Mouse (Mus musculus): ENCODE results near the gene Osbpl8. TPM values are rescaled to one million over a fixed set of nuclear protein-coding genes. Genes with fewer than 3 reads are reported as not detected.

The Osbpl8 gene
- polyA plus RNA-seq, 1 experiment, result 18.4 TPM

DNA sequence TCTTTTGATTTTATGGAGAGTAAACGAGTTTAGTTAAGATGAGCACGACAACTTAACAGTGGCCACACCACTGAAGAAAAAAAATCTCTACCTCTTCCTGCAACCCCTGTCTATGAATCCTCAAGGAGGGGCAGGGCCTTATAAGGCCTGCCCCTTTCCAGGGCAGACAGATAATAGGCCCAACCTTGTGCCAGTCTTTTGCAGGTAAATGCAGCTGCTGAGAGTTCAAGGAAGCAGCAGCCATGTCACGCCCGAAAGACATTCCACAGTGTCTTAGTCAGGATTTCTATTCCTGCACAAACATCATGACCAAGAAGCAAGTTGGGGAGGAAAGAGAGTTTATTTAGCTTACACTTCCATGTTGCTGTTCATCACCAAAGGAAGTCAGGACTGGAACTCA, 26.6 kb upstream of the Osbpl8 start:
- DNase-seq, result no peak
- TF ChIP-seq CTCF (IDR thresholded peaks at IDR 0.05; ENCODE audit: borderline replicate concordance, insufficient read depth, low read depth, low read length) (no peak), POLR2A (IDR thresholded peaks at IDR 0.05; ENCODE audit: borderline replicate concordance, insufficient read depth, low read length) (no peak)
- WGBS, result 90% methylated on average over 4 of the region's 4 CpGs

DNA sequence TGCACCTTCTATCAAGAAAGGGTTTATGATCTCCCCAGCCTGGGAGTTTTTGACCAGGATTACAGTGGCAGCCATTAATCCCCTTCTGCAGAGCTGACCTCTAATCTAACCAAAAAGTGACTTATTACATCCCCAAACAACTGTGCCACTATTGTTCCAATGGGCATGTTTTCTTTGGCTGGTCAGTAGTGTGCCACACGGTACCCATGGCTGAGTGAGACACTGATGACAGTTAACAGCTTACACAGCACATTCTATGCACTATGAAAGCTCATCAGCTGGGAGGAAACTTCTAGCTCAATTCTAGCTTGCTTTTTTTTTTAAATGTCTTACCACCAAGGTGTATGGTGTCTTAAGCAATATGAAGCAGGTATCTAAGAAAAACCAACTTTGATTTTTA, 25.4 kb upstream of the Osbpl8 start:
- no peak for DNase-seq
- 87% methylated on average over 1 of the region's 1 CpGs for WGBS
- Histone ChIP-seq H3K27me3 (ENCODE audit: control insufficient read depth, insufficient read depth, low read length) (no peaks in the 10 kb centered on the region), H3K4me1 (ENCODE audit: control insufficient read depth, insufficient read depth, low read length) (no peaks in the 10 kb centered on the region), H3K4me3 (replicated peaks; ENCODE audit: insufficient read depth, low read depth, low read length) (no peak overlapping the region), H3K27ac (ENCODE audit: insufficient read depth, low read length) (no peak overlapping the region)
- TF ChIP-seq CTCF (IDR thresholded peaks at IDR 0.05; ENCODE audit: borderline replicate concordance, insufficient read depth, low read depth, low read length) (no peak), POLR2A (IDR thresholded peaks at IDR 0.05; ENCODE audit: borderline replicate concordance, insufficient read depth, low read length) (no peak)

More for the DNA sequence above, 26.6 kb upstream of the Osbpl8 start:
- Histone ChIP-seq H3K27me3 (ENCODE audit: control insufficient read depth, insufficient read depth, low read length) (no peaks in the 10 kb centered on the region), H3K4me3 (replicated peaks; ENCODE audit: insufficient read depth, low read depth, low read length) (no peak overlapping the region), H3K4me1 (ENCODE audit: control insufficient read depth, insufficient read depth, low read length) (no peaks in the 10 kb centered on the region), H3K27ac (ENCODE audit: insufficient read depth, low read length) (no peak overlapping the region)

DNA sequence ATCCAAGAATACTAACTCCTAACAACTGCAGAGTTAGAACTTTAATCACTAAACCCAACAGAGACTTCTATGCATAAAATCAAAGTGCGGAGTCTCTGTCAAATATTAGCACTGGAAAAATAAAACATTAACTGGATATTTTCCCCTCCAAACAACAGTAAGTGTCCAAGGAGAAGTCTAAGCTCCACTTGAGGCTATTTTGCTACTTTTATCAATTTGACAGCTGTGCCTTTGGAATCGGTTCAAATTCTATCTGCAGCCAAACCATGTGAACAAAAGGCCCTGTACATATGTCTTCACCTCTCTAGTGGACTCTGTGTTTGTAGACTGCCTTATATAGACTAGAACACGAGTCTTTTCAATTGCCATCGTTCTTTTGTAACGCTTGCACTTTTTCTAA, 24.7 kb upstream of the Osbpl8 start:
- 43% methylated on average over 5 of the region's 5 CpGs for WGBS
- TF ChIP-seq POLR2A (IDR thresholded peaks at IDR 0.05; ENCODE audit: borderline replicate concordance, insufficient read depth, low read length), result no peak
- no peak for TF ChIP-seq CTCF (IDR thresholded peaks at IDR 0.05; ENCODE audit: borderline replicate concordance, insufficient read depth, low read depth, low read length)
- no peaks in the 10 kb centered on the region for H3K27me3 ChIP-seq (ENCODE audit: control insufficient read depth, insufficient read depth, low read length)
- H3K27ac ChIP-seq (ENCODE audit: insufficient read depth, low read length), result no peak overlapping the region
- no peak for DNase-seq
- H3K4me1 ChIP-seq (ENCODE audit: control insufficient read depth, insufficient read depth, low read length), result no peaks in the 10 kb centered on the region
- no peak overlapping the region for H3K4me3 ChIP-seq (replicated peaks; ENCODE audit: insufficient read depth, low read depth, low read length)

DNA sequence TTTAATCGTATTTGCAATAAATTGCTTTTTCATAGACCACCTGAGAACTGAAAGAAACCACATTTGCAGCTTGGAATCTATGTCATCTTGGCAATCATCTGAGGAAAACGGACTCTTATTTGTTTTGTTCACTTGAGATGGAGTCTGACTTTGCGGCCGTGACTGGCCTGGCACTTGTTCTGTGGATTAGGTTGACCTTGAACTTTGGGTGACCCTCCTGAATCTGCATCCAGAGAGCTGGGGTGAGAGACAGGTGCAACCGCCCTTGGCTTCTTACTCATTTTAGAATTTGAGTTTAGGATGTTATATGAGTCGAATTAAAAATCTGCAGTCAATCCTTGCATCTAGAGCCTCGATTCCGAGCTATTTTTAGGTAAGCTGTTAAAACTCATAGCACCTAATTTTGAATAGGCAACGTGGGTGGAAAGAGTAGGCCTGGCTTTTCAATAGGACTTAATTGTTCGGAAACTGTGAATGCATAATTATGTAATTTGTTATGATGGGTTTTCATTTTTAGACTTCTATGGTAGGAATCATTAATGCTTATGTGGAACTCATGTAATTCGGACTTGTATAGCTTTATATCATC, 20.1 kb upstream of the Osbpl8 start:
- TF ChIP-seq POLR2A (IDR thresholded peaks at IDR 0.05; ENCODE audit: borderline replicate concordance, insufficient read depth, low read length), result no peak
- no peak for TF ChIP-seq CTCF (IDR thresholded peaks at IDR 0.05; ENCODE audit: borderline replicate concordance, insufficient read depth, low read depth, low read length)
- no peak for DNase-seq
- no peak overlapping the region for H3K4me3 ChIP-seq (replicated peaks; ENCODE audit: insufficient read depth, low read depth, low read length)
- no peak overlapping the region for H3K27ac ChIP-seq (ENCODE audit: insufficient read depth, low read length)
- no peaks in the 10 kb centered on the region for H3K27me3 ChIP-seq (ENCODE audit: control insufficient read depth, insufficient read depth, low read length)
- 88% methylated on average over 11 of the region's 11 CpGs for WGBS
- H3K4me1 ChIP-seq (ENCODE audit: control insufficient read depth, insufficient read depth, low read length), result no peaks in the 10 kb centered on the region

DNA sequence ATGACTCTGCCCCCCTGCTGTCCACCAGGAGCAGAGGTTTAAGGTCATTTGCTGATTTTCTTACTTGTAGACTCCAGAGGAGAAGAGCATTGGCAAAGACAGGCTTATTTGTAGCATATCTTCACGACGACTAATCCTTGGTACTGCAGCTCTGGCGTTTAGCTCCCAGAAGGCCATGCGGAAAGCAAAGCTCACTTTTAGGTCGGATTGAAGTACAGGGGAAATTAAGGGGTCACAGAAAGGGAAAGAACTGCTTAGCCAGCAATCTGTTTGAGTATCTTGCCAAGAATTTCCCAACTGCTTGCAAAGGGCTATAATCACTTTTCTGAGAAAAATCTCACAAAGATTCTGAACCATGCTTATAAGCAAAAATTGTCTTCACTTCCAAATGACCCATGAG, 14.8 kb upstream of the Osbpl8 start:
- no peaks in the 10 kb centered on the region for H3K4me1 ChIP-seq (ENCODE audit: control insufficient read depth, insufficient read depth, low read length)
- no peak for TF ChIP-seq CTCF (IDR thresholded peaks at IDR 0.05; ENCODE audit: borderline replicate concordance, insufficient read depth, low read depth, low read length)
- no peak for TF ChIP-seq POLR2A (IDR thresholded peaks at IDR 0.05; ENCODE audit: borderline replicate concordance, insufficient read depth, low read length)
- H3K27ac ChIP-seq (ENCODE audit: insufficient read depth, low read length), result no peak overlapping the region
- DNase-seq, result no peak
- 73% methylated on average over 5 of the region's 5 CpGs for WGBS
- no peak overlapping the region for H3K4me3 ChIP-seq (replicated peaks; ENCODE audit: insufficient read depth, low read depth, low read length)
- H3K27me3 ChIP-seq (ENCODE audit: control insufficient read depth, insufficient read depth, low read length), result no peaks in the 10 kb centered on the region

DNA sequence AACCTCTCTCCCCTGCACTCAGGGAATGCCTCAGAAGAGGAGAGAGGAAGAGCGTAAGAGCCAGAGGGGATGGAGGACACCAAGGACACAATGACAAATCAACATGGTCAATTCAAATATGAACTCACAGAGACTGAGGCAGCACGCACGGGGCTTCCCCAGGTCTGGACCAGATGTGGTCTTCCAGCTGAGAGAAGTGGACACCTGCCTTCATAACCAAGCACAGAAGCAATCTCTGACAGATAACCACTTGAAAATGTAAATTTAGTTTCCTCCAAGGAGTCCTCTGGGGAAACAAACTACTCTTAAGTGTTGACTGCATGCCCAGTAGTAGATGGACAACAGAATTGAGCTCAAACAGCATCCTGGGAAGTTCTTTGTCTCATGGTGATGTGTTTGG, 9.5 kb upstream of the Osbpl8 start:
- no peak overlapping the region for H3K4me3 ChIP-seq (replicated peaks; ENCODE audit: insufficient read depth, low read depth, low read length)
- TF ChIP-seq CTCF (IDR thresholded peaks at IDR 0.05; ENCODE audit: borderline replicate concordance, insufficient read depth, low read depth, low read length), result no peak
- TF ChIP-seq POLR2A (IDR thresholded peaks at IDR 0.05; ENCODE audit: borderline replicate concordance, insufficient read depth, low read length), result no peak
- WGBS, result 93% methylated on average over 3 of the region's 3 CpGs
- H3K27ac ChIP-seq (ENCODE audit: insufficient read depth, low read length), result no peak overlapping the region
- no peaks in the 10 kb centered on the region for H3K4me1 ChIP-seq (ENCODE audit: control insufficient read depth, insufficient read depth, low read length)
- DNase-seq, result no peak
- no peaks in the 10 kb centered on the region for H3K27me3 ChIP-seq (ENCODE audit: control insufficient read depth, insufficient read depth, low read length)

DNA sequence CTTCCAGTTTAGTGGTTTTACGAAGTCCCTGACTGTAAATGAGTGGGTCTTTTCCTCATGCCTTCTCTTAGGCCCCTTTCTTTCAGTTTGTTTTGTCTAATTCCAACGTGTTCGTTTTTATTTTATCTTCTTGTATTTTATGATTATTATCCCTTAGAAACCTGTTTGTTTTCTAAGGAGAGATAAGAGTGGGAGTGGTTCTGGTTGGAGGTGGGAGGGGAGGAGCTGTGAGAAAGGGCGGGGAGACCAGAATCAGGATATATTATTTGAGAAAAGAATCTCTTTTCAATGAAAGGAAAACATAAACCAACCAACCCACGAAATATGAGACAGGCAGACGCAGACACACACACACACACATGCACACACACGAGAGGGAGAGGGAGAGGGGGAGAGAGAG, 9.0 kb upstream of the Osbpl8 start:
- Histone ChIP-seq H3K4me1 (ENCODE audit: control insufficient read depth, insufficient read depth, low read length) (no peaks in the 10 kb centered on the region), H3K4me3 (replicated peaks; ENCODE audit: insufficient read depth, low read depth, low read length) (no peak overlapping the region), H3K27ac (ENCODE audit: insufficient read depth, low read length) (no peak overlapping the region), H3K27me3 (ENCODE audit: control insufficient read depth, insufficient read depth, low read length) (no peaks in the 10 kb centered on the region)
- TF ChIP-seq CTCF (IDR thresholded peaks at IDR 0.05; ENCODE audit: borderline replicate concordance, insufficient read depth, low read depth, low read length) (no peak), POLR2A (IDR thresholded peaks at IDR 0.05; ENCODE audit: borderline replicate concordance, insufficient read depth, low read length) (no peak)
- WGBS, result 80% methylated on average over 7 of the region's 7 CpGs
- no peak for DNase-seq

DNA sequence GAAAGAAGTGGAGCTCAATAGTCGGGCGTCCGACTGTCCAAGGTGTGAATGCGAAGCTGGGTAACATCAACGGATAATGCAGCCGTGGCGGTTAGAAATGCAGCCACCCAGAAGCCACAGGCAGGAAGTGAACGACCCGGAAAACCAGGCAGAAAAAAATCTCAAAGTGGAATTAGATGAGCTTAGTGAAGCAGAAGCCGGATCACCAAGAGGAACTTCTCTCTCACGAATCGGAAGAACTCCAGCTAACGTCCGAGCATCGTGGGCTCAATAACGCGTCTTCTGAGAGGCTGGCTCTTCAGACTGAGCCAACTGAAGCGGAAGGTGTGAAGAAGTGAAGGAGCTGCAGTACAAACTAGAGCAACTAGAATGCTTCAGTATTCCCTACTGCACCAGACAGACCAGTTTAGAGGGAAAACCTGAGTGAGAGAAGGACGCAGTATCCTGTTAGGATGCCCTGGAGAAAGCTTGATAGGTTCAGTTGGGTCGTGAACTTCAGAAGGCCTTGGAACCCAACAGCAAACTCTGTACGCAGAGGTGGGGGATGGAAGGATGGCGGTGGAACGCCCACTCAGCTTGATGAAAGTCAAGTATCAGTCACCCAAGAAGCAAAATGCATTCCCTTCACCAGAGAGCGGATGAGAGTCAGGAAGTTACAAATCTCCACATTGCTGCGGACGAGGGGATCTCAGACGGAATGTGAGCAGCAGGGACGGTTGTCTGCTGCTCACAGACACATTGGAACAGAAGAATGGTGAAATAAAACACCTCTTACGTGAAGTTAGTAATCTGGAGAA, 8.0 kb upstream of the Osbpl8 start:
- no peak for TF ChIP-seq CTCF (IDR thresholded peaks at IDR 0.05; ENCODE audit: borderline replicate concordance, insufficient read depth, low read depth, low read length)
- no peak for TF ChIP-seq POLR2A (IDR thresholded peaks at IDR 0.05; ENCODE audit: borderline replicate concordance, insufficient read depth, low read length)
- H3K4me3 ChIP-seq (replicated peaks; ENCODE audit: insufficient read depth, low read depth, low read length), result no peak overlapping the region
- WGBS, result 89% methylated on average over 29 of the region's 29 CpGs
- no peak overlapping the region for H3K27ac ChIP-seq (ENCODE audit: insufficient read depth, low read length)
- H3K27me3 ChIP-seq (ENCODE audit: control insufficient read depth, insufficient read depth, low read length), result no peaks in the 10 kb centered on the region
- DNase-seq, result no peak
- H3K4me1 ChIP-seq (ENCODE audit: control insufficient read depth, insufficient read depth, low read length), result no peaks in the 10 kb centered on the region

Measured in cerebellum, adult 2 months (tissue).